Mouse (Mus musculus) liver, embryonic 16.5 days (tissue): Measurements from ENCODE around the gene Itga11. TPM values are rescaled to one million over a fixed set of nuclear protein-coding genes. Genes with fewer than 3 reads are reported as not detected.
A peak's percentile ranks its signal among the peaks of the same experiment; 100 is the strongest.

ENCODE experiments used
- ATAC-seq: fragments of 200-750 bp; cut with Nextera tagmentation; 2 replicates; pipeline ENCODE4 v1.8.0; 2017; ENCODE audit warnings: low read depth, mild to moderate bottlenecking, moderate number of reproducible peaks, moderate library complexity
- H3K27ac ChIP-seq: fragments of 300-500 bp; sonication (generic); 2 replicates; pipeline ENCODE4 v1.5.1; 2014; ENCODE audit warnings: mild to moderate bottlenecking, low read length
- H3K27me3 ChIP-seq: fragments of 300-500 bp; sonication (generic); 2 replicates; pipeline ENCODE4 v1.6.1; 2014; ENCODE audit warnings: low read depth, low read length, mixed read lengths; ENCODE audit not compliant: control insufficient read depth, insufficient read depth
- H3K36me3 ChIP-seq: fragments of 300-500 bp; sonication (generic); 2 replicates; pipeline ENCODE4 v1.6.1; 2014; ENCODE audit warnings: mild to moderate bottlenecking; ENCODE audit not compliant: control insufficient read depth, insufficient read depth
- H3K4me1 ChIP-seq: fragments of 300-500 bp; sonication (generic); 2 replicates; pipeline ENCODE4 v1.6.1; 2014; ENCODE audit warnings: low read depth, low read length, mixed read lengths; ENCODE audit not compliant: control insufficient read depth
- H3K4me2 ChIP-seq: fragments of 300-500 bp; sonication (generic); 2 replicates; pipeline ENCODE4 v1.6.1; 2014; ENCODE audit warnings: low read depth, low read length, mixed read lengths
- H3K4me3 ChIP-seq: fragments of 300-500 bp; sonication (generic); 2 replicates; pipeline ENCODE4 v1.5.1; 2014; ENCODE audit warnings: low read depth, mild to moderate bottlenecking, low read length
- H3K9ac ChIP-seq: fragments of 300-500 bp; sonication (generic); 2 replicates; pipeline ENCODE4 v1.6.1; 2014; ENCODE audit warnings: low read depth, low read length
- H3K9me3 ChIP-seq: fragments of 300-500 bp; sonication (generic); replicated peaks from 2 replicates; pipeline ENCODE4 v1.6.1; 2016; ENCODE audit warnings: low read length; ENCODE audit not compliant: control insufficient read depth
- WGBS: fragments of 180-500 bp; shearing (Covaris S2); extraction: QIAGEN DNeasy Blood & Tissue Kit; methylation state at CpG from one replicate; pipeline ENCODE4 v1.1.7; 2014; ENCODE audit not compliant: insufficient replicate concordance; 5-methylcytosine and 5-hydroxymethylcytosine counted together
- polyA plus RNA-seq: library from polyadenylated mRNA; unstranded; fragments of >200 nt; fragmentation: Nextera tagmentation; extraction: Ambion mirVana; gene quantifications from 2 replicates; pipeline ENCODE4 v1.2.1, GENCODE M21; 2015

Itga11 gene
- polyA plus RNA-seq, 1 experiment from 2014 or later = 0.12 TPM

GRCm38 (mm10) chr9:62820829-62821228 lies 143.2 kb downstream of the Itga11 start:
- no peaks in the 10 kb centered on the region for H3K27me3 ChIP-seq
- no peak overlapping the region for H3K4me2 ChIP-seq
- ATAC-seq = no peak
- no peaks in the 10 kb centered on the region for H3K9me3 ChIP-seq
- WGBS = 63% methylated on average over 6 of the region's 6 CpGs
- no peak overlapping the region for H3K4me3 ChIP-seq
- peaks cover under 1% of the 10 kb centered on the region; the same call in 1 of the 2 replicates for H3K4me1 ChIP-seq
- H3K9ac ChIP-seq = no peak overlapping the region
- H3K27ac ChIP-seq = no peak overlapping the region
- no peaks in the 10 kb centered on the region for H3K36me3 ChIP-seq

DNA sequence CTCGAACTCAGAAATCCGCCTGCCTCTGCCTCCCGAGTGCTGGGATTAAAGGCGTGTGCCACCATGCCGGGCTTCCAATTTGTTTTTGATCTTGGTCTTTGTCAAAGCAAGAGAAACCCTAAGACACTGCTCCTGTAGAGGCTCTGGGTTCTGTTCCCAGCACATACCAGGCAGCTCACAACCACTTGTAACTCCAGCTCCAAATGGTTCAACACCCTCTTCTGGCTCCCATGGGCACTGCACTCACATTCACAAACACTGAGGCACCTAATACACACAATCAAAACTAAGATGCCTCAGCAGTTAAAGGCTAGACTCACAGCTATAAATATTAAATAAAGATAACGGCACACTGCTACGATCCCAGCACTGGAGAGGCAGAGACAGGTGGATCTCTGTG lies 144.2 kb downstream of the Itga11 start:
- 89% methylated on average over 7 of the region's 7 CpGs for WGBS
- Histone ChIP-seq H3K36me3 (no peaks in the 10 kb centered on the region), H3K4me3 (no peak overlapping the region), H3K9ac (no peak overlapping the region), H3K27me3 (no peaks in the 10 kb centered on the region), H3K9me3 (no peaks in the 10 kb centered on the region), H3K27ac (no peak overlapping the region), H3K4me1 (peaks cover 10% of the 10 kb centered on the region), H3K4me2 (no peak overlapping the region)
- no peak for ATAC-seq

GRCm38 (mm10) chr9:62825791-62826393 lies 148.3 kb downstream of the Itga11 start:
- H3K27ac ChIP-seq = no peak overlapping the region
- no peak overlapping the region for H3K4me3 ChIP-seq
- H3K4me1 ChIP-seq = peaks cover 21% of the 10 kb centered on the region
- H3K36me3 ChIP-seq = no peaks in the 10 kb centered on the region
- H3K4me2 ChIP-seq = no peak overlapping the region
- WGBS = 28% methylated on average over 8 of the region's 9 CpGs
- no peak for ATAC-seq
- no peak overlapping the region for H3K9ac ChIP-seq
- H3K27me3 ChIP-seq = no peaks in the 10 kb centered on the region
- H3K9me3 ChIP-seq = no peaks in the 10 kb centered on the region

DNA sequence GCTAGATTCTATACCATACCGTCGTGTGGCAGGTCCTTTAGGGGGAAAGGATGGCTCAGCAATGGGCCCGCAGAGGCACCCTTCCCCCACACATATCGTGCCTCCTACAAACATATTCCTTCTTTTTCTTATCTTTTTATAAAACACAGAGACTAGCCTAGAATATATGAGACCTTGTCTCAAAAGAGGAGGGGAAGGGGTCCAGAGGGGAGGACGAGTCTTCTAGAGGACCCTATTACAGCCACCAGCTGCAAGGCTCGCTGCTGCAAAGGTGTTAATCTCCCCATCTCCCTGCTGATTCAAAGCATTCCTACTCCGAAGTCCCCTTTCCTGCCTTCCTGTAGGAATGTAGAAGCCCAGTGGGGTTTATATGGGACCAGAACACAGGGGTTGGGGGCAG lies 148.8 kb downstream of the Itga11 start:
- WGBS = 37% methylated on average over 7 of the region's 7 CpGs

DNA sequence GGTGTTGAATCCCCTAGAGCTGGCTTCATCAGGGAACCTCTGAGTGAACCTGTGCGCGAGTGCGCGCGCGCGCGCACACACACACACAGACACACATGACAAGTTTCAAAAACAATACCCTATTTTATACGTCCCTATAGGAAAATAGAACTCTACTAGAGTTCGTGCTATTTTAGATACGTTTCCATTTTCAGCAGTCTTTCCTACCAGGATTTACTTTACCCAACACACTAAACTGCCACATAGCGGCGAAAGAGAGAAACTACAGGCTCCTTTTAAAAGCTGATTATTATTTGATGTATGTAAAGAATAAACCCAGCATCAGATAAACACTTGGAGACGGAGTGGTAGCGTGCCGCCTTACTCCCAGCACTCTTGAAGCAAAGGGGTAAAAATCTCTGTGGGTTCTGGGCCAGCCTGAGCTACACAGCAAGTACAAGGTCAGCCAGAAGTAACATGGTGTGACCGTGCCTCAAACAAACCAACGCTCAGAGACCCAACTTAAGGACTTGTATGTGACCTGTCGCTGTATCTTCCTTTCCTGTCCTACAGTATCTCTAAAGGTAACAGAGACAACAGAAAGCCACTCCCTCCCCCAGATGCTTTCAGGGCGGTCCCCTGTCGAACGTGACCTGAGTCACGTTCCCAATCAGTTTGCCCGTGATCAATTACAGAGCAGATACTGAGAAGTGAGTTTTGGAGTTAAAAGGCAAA lies 150.5 kb downstream of the Itga11 start:
- H3K27me3 ChIP-seq = no peaks in the 10 kb centered on the region
- H3K4me1 ChIP-seq = peaks cover 21% of the 10 kb centered on the region
- H3K9me3 ChIP-seq = no peaks in the 10 kb centered on the region
- peak; percentile 34 for ATAC-seq
- H3K9ac ChIP-seq = peak overlapping the region; percentile 15
- peak overlapping the region; percentile 72 for H3K4me2 ChIP-seq
- peak overlapping the region; percentile 57 for H3K4me3 ChIP-seq
- H3K27ac ChIP-seq = peak overlapping the region; percentile 59
- no peaks in the 10 kb centered on the region for H3K36me3 ChIP-seq
- WGBS = 10% methylated on average over 24 of the region's 24 CpGs

More for the DNA sequence above, 148.8 kb downstream of the Itga11 start:
- no peaks in the 10 kb centered on the region for H3K27me3 ChIP-seq
- no peak overlapping the region for H3K4me2 ChIP-seq
- H3K4me1 ChIP-seq = peaks cover 21% of the 10 kb centered on the region
- no peak overlapping the region for H3K9ac ChIP-seq
- no peak for ATAC-seq
- no peak overlapping the region for H3K4me3 ChIP-seq
- no peaks in the 10 kb centered on the region for H3K9me3 ChIP-seq
- no peak overlapping the region for H3K27ac ChIP-seq
- no peaks in the 10 kb centered on the region for H3K36me3 ChIP-seq

DNA sequence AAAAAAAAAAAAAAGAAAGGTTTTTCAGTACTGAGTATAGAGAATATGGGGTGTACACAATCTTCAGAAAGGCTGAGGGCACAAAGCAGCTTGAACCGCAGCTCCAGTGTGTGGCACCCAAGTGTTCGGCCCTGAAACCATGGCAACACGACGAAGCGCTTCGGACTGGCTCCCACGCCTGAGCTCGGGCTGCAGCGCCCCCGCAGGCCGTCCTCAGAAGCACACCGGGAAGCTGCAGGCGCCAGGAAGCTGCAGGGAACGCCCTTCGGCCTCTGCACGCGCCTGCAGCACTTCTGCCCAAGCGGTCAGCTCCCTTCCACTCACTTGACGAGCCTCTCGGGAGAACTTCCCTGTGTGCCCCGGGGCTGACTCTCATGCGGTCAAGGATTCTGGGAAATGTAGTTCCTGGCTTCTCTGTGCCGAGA lies 151.0 kb downstream of the Itga11 start:
- peak overlapping the region; percentile 72 for H3K4me2 ChIP-seq
- no peaks in the 10 kb centered on the region for H3K9me3 ChIP-seq
- under 1% methylated on average over 23 of the region's 23 CpGs for WGBS
- H3K27ac ChIP-seq = peak overlapping the region; percentile 59
- peak overlapping the region; percentile 57 for H3K4me3 ChIP-seq
- H3K36me3 ChIP-seq = no peaks in the 10 kb centered on the region
- ATAC-seq = peak; percentile 88
- H3K9ac ChIP-seq = no peak overlapping the region
- peaks cover 21% of the 10 kb centered on the region for H3K4me1 ChIP-seq
- no peaks in the 10 kb centered on the region for H3K27me3 ChIP-seq

- WGBS = 59% methylated on average over 6 of the region's 6 CpGs
- Histone ChIP-seq H3K27ac (no peak overlapping the region), H3K9ac (no peak overlapping the region), H3K9me3 (no peaks in the 10 kb centered on the region), H3K36me3 (no peaks in the 10 kb centered on the region), H3K4me1 (peaks cover 21% of the 10 kb centered on the region), H3K4me2 (no peak overlapping the region), H3K4me3 (no peak overlapping the region), H3K27me3 (no peaks in the 10 kb centered on the region)
- ATAC-seq = no peak
Measured at GRCm38 (mm10) chr9:62829877-62830276, 152.3 kb downstream of the Itga11 start.

Other genes with a start within 250 kb of the Itga11 start
- 1.4 and 1.9 TPM in 2 replicates for gene Coro2b, start 140.8 kb upstream of the Itga11 start, polyA plus RNA-seq
- 8.0 and 8.4 TPM in 2 replicates for gene Fem1b, start 134.1 kb downstream of the Itga11 start, polyA plus RNA-seq
- 11.7 and 13.2 TPM in 2 replicates for gene Cln6, start 161.0 kb downstream of the Itga11 start, polyA plus RNA-seq
- gene Calml4, start 180.3 kb downstream of the Itga11 start, polyA plus RNA-seq = 1.9 and 4.0 TPM in 2 replicates